Mouse (Mus musculus): ENCODE data around the gene Jam2.

DNA sequence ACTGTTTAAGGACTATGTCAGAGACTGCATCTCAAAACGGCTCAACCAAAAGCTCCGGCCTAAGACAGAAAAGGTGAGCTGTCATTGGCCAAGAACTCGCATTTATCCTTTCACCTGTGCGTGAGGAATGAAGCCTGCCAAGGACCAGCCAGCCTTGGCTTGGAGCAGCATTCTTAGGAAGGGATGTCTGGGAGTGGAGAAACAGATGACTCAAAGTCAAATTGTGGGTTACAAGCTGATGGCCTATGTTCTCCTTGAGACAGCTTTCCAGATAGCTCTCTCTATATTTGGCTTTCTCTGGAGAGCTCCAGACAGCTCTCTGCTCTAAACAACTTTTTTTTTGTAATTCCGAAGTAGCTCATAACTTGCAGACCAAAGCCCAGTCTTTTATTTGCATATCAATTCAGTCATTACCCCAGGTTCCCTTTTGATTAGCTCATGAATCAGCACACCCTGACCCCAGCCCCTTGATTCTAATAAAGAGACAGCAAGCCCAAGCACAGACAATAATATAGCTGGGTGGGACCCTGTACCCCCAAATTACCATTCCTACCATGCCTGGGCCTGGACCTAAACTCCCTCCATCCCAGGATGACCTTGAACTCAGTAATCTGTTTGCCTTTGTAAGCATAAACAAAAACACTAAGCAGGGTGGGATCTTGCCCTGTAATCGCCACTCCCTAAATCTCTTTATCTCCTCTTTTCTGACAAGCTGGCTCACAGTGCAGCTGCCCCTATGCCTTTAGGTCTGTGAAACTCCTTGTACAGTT lies 5.1 kb downstream of the Jam2 start:
- TF ChIP-seq CTCF (IDR thresholded peaks at IDR 0.05; ENCODE audit: low read depth, low read length): no peak
- no peak for TF ChIP-seq TAL1 (conservative IDR thresholded peaks at IDR 0.05; ENCODE audit: low read depth, low read length)
